Mouse (Mus musculus): ENCODE data around the gene Srgap2. TPM values are rescaled to one million over a fixed set of nuclear protein-coding genes. Genes with fewer than 3 reads are reported as not detected.
A peak's percentile ranks its signal among the peaks of the same experiment; 100 is the strongest.

The Srgap2 gene
- polyA plus RNA-seq, 1 experiment from 2014 or later = 4.1 TPM

GRCm38 (mm10) chr1:131280280-131280679 lies 246.9 kb downstream of the Srgap2 start:
- Histone ChIP-seq H3K9ac (replicated peaks) (no peak overlapping the region), H3K4me3 (ENCODE audit: low read depth, low read length) (no peak overlapping the region), H3K36me3 (replicated peaks; ENCODE audit: insufficient read depth, low read length) (no peaks in the 10 kb centered on the region), H3K27ac (ENCODE audit: low read depth) (no peak overlapping the region), H3K4me1 (ENCODE audit: insufficient read depth) (peaks cover 35% of the 10 kb centered on the region), H3K27me3 (ENCODE audit: insufficient read depth, low read length) (no peaks in the 10 kb centered on the region), H3K9me3 (ENCODE audit: low read length) (no peaks in the 10 kb centered on the region), H3K4me2 (ENCODE audit: low read depth, low read length) (no peak overlapping the region)
- ATAC-seq (0 out of 2 replicates have a peak, but pooled peaks have one; percentile 8), DNase-seq (no peak)
- WGBS (ENCODE audit: insufficient replicate concordance) = 46% methylated on average over 3 of the region's 3 CpGs
- TF ChIP-seq EP300 (IDR thresholded peaks at IDR 0.05; ENCODE audit: low read depth) (no peak), CTCF (IDR thresholded peaks at IDR 0.05; ENCODE audit: low read depth) (peak; percentile 16; the same call in 1 of the 2 replicates)

- TF ChIP-seq CTCF (IDR thresholded peaks at IDR 0.05; ENCODE audit: low read depth) = no peak
- no peak for TF ChIP-seq EP300 (IDR thresholded peaks at IDR 0.05; ENCODE audit: low read depth)
- WGBS (ENCODE audit: insufficient replicate concordance) = 38% methylated on average over 4 of the region's 4 CpGs
- no peaks in the 10 kb centered on the region for H3K27me3 ChIP-seq (ENCODE audit: insufficient read depth, low read length)
- DNase-seq (no peak), ATAC-seq (no peak)
- H3K36me3 ChIP-seq (replicated peaks; ENCODE audit: insufficient read depth, low read length) = no peaks in the 10 kb centered on the region
- peak within 1 kb of the TSS; percentile 34 for H3K9ac ChIP-seq (replicated peaks)
- H3K4me3 ChIP-seq (ENCODE audit: low read depth, low read length) = peak within 1 kb of the TSS; percentile 37
- H3K27ac ChIP-seq (ENCODE audit: low read depth) = 0 out of 2 replicates have a peak within 1 kb of the TSS, but pooled peaks have one; percentile 44
- no peaks in the 10 kb centered on the region for H3K9me3 ChIP-seq (ENCODE audit: low read length)
- H3K4me1 ChIP-seq (ENCODE audit: insufficient read depth) = peaks cover 38% of the 10 kb centered on the region
- H3K4me2 ChIP-seq (ENCODE audit: low read depth, low read length) = peak within 1 kb of the TSS; percentile 62
Observed at GRCm38 (mm10) chr1:131279456-131279776, 247.7 kb downstream of the Srgap2 start, which contains the start of gene Ikbke. Gene Ikbke (minus strand): TSS chr1:131279606.

GRCm38 (mm10) chr1:131278606-131279455 lies 248.3 kb downstream of the Srgap2 start:
- H3K9ac ChIP-seq (replicated peaks) = peak overlapping the region; percentile 34
- no peaks in the 10 kb centered on the region for H3K36me3 ChIP-seq (replicated peaks; ENCODE audit: insufficient read depth, low read length)
- no peaks in the 10 kb centered on the region for H3K9me3 ChIP-seq (ENCODE audit: low read length)
- H3K4me3 ChIP-seq (ENCODE audit: low read depth, low read length) = peak overlapping the region; percentile 37
- ATAC-seq (no peak), DNase-seq (no peak)
- 29% methylated on average over 7 of the region's 8 CpGs for WGBS (ENCODE audit: insufficient replicate concordance)
- no peak for TF ChIP-seq EP300 (IDR thresholded peaks at IDR 0.05; ENCODE audit: low read depth)
- no peak for TF ChIP-seq CTCF (IDR thresholded peaks at IDR 0.05; ENCODE audit: low read depth)
- peaks cover 42% of the 10 kb centered on the region for H3K4me1 ChIP-seq (ENCODE audit: insufficient read depth)
- H3K27me3 ChIP-seq (ENCODE audit: insufficient read depth, low read length) = no peaks in the 10 kb centered on the region
- peak overlapping the region; percentile 62 for H3K4me2 ChIP-seq (ENCODE audit: low read depth, low read length)
- H3K27ac ChIP-seq (ENCODE audit: low read depth) = no peak overlapping the region

- no peaks in the 10 kb centered on the region for H3K36me3 ChIP-seq (replicated peaks; ENCODE audit: insufficient read depth, low read length)
- H3K9me3 ChIP-seq (ENCODE audit: low read length) = no peaks in the 10 kb centered on the region
- H3K4me1 ChIP-seq (ENCODE audit: insufficient read depth) = peaks cover 38% of the 10 kb centered on the region
- DNase-seq (peak; percentile 46), ATAC-seq (peak; percentile 26)
- no peaks in the 10 kb centered on the region for H3K27me3 ChIP-seq (ENCODE audit: insufficient read depth, low read length)
- H3K4me2 ChIP-seq (ENCODE audit: low read depth, low read length) = peak overlapping the region; percentile 71
- no peak for TF ChIP-seq CTCF (IDR thresholded peaks at IDR 0.05; ENCODE audit: low read depth)
- TF ChIP-seq EP300 (IDR thresholded peaks at IDR 0.05; ENCODE audit: low read depth) = no peak
- peak overlapping the region; percentile 60 for H3K9ac ChIP-seq (replicated peaks)
- peak overlapping the region; percentile 89 for H3K27ac ChIP-seq (ENCODE audit: low read depth)
- peak overlapping the region; percentile 40 for H3K4me3 ChIP-seq (ENCODE audit: low read depth, low read length)
Observed at GRCm38 (mm10) chr1:131276831-131277230, 250.3 kb downstream of the Srgap2 start.

- Histone ChIP-seq H3K9ac (replicated peaks) (peak overlapping the region; percentile 60), H3K4me2 (ENCODE audit: low read depth, low read length) (peak overlapping the region; percentile 71), H3K27me3 (ENCODE audit: insufficient read depth, low read length) (no peaks in the 10 kb centered on the region), H3K4me3 (ENCODE audit: low read depth, low read length) (peak overlapping the region; percentile 40), H3K36me3 (replicated peaks; ENCODE audit: insufficient read depth, low read length) (peaks cover 4% of the 10 kb centered on the region; the same call in 1 of the 2 replicates), H3K9me3 (ENCODE audit: low read length) (no peaks in the 10 kb centered on the region), H3K4me1 (ENCODE audit: insufficient read depth) (peaks cover 35% of the 10 kb centered on the region), H3K27ac (ENCODE audit: low read depth) (peak overlapping the region; percentile 89)
- ATAC-seq = peak; percentile 66; the same call in 1 of the 2 replicates
- DNase-seq = no peak
- no peak for TF ChIP-seq EP300 (IDR thresholded peaks at IDR 0.05; ENCODE audit: low read depth)
- TF ChIP-seq CTCF (IDR thresholded peaks at IDR 0.05; ENCODE audit: low read depth) = no peak
- WGBS (ENCODE audit: insufficient replicate concordance) = 54% methylated on average over 14 of the region's 14 CpGs
Observed at GRCm38 (mm10) chr1:131275577-131275976, 251.6 kb downstream of the Srgap2 start.

- ATAC-seq (peak; percentile 86), DNase-seq (peak; percentile 66)
- H3K27me3 ChIP-seq (ENCODE audit: insufficient read depth, low read length) = no peaks in the 10 kb centered on the region
- H3K36me3 ChIP-seq (replicated peaks; ENCODE audit: insufficient read depth, low read length) = peaks cover 5% of the 10 kb centered on the region; the same call in 1 of the 2 replicates
- WGBS (ENCODE audit: insufficient replicate concordance) = 40% methylated on average over 22 of the region's 22 CpGs
- peaks cover 31% of the 10 kb centered on the region for H3K4me1 ChIP-seq (ENCODE audit: insufficient read depth)
- peak overlapping the region; percentile 40; the same call in 1 of the 2 replicates for H3K4me3 ChIP-seq (ENCODE audit: low read depth, low read length)
- 0 out of 2 replicates have a peak overlapping the region, but pooled peaks have one; percentile 12 for H3K9ac ChIP-seq (replicated peaks)
- peak overlapping the region; percentile 71 for H3K4me2 ChIP-seq (ENCODE audit: low read depth, low read length)
- TF ChIP-seq EP300 (IDR thresholded peaks at IDR 0.05; ENCODE audit: low read depth) (no peak), CTCF (IDR thresholded peaks at IDR 0.05; ENCODE audit: low read depth) (peak; percentile 30; the same call in 1 of the 2 replicates)
- no peaks in the 10 kb centered on the region for H3K9me3 ChIP-seq (ENCODE audit: low read length)
- peak overlapping the region; percentile 89 for H3K27ac ChIP-seq (ENCODE audit: low read depth)
Observed at GRCm38 (mm10) chr1:131274725-131275539, 252.2 kb downstream of the Srgap2 start.

Measured in liver, postnatal 0 days (tissue).